Mouse (Mus musculus) thymus, postnatal 25 days (tissue): Measurements from ENCODE around the gene Snd1.
A peak's percentile ranks its signal among the peaks of the same experiment; 100 is the strongest.

Source experiments
- DNase-seq: peaks from one replicate; pipeline ENCODE4 v3.0.0; 2022

Snd1 gene

DNA sequence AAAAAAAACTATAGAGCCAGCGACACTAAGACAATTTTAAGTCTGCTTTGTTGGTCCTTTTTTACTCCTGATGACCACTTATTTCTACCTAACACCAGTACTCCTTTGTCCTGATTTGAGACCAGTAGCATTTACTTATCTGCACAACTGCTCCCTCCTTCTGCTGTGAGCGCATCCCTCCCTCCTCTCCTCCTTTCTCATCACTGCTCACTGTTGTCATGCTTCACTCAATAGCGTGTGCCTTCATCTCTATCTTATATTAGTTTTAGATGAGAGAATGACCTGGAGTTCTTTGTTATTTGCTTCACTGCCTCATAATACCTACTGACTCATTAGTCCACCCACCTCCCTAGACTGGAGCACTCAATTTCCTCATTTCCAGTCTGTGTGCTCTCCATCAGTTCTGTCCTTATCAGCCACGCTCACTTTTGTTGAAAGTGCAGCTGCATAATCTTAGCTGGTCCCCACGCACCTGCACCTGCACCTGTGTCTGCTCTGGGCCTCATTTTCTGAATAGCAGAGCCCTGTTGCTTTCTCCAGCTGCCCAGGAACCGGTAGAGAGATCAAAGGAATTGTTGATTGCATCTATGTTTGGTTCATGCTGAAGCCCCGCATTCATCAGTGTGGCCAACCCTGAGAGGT, 242.4 kb downstream of the Snd1 start:
- DNase-seq: peak; percentile 67

DNA sequence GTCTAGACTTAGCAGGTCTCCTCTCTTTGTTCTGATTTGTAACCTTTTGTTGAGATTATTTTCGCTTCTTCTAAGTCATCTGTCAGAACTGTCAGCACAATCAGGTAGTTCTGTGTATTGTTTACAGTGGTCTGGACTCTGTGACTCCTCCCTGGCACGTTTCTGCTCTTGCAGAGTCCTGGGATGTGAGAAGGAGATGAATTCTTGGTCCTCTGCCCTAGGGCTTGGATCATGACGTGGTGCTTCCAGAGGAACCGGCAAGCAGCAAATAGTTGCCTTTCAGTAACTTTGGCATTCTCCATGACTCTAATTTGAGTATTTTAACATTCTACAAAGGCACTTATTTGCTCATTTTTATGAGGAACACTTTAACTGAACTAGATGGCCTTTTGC, 242.9 kb downstream of the Snd1 start:
- DNase-seq: peak; percentile 10

DNA sequence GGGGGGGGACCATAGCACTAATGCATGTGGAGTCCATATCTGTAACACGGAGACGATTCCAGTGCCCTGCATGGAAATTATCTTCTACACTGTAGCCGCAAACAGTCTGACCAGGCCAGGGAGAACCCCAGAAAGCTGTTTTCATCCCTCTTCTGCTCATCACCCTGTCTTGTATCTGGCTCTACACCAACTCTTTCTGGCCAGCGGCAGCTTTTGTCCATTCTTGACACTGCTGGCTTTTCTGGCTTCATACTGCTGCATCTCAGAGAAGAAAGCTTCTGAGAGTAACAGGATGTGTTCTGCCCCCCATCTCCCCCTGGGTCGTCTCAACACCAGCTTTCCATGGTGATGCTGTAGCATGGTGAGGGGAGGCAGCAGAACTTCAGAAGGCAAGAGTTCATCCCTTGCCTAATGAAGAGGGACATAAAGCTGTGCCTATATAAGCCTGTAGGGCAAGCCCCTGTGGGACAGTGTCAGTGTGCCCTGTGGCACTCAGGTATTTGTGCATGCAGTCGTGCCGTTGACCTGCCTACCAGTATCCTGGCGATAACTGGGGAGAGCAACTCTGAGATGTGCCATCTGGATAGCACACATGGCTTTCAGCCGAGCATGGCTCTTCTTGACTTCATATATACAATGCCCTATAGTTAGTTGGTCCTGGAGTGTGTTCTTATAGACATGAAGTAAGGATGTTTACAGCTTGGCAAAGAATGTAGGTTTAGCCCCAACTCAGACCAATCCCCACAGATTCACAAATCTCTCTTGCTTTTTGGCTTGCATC, 245.6 kb downstream of the Snd1 start:
- DNase-seq: no peak

DNA sequence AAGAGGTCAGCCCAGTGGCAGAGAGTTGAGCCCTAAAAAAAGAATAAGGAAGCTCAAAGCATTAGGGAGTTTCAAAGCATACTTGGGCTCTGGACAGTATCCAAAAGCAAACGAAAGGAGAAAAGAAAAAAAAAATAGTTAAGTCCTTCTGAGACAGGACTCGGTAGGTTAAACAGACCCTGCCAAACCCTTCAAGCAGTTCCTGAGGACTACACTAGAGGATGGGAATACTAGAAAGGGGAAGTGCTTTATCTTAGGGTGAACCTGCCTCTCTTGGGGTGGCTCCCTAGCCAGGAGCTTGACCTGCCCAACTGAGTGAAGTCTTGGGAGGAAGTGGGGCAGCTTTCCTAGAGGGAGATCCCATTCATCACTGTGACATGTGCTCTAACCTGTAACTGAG, 248.1 kb downstream of the Snd1 start:
- no peak for DNase-seq

DNA sequence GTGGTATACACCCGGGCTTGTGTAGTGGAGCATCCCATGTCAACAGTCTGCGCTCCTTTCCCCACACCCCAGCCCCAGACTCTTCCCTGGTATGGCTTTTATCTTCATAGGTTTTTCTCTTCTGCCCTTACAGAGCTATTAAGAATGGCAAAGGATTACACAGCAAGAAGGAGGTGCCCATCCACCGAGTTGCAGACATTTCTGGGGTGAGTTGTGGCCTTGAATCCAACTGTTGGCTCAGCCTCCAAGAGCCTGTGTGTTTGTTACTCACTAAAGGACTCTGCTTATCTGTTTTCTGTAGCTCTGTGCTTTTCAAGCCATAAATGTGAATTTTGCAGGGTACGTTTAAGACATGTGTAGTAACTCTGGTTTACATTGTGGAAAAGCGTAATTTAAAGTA, 249.8 kb downstream of the Snd1 start:
- no peak for DNase-seq

DNA sequence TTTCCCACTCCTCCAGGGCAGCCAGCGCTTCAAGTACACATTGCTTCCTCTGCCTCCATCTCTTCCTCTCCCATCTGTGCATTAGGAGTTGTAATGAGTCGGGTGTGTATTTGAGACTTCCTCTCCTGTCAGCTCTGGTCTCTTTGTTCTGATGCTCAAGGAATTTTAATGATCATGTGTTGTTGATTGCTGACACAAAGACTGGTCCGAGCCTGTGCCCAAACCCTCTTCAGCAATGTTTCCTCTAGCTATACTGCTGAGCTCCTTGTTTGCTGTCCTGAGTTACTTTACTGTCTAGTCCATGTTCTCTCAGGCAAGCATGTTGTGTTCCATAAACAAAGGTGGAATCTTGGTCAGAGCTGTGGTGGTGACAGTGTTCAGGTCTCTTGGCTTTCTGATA, 254.3 kb downstream of the Snd1 start:
- DNase-seq: no peak

DNA sequence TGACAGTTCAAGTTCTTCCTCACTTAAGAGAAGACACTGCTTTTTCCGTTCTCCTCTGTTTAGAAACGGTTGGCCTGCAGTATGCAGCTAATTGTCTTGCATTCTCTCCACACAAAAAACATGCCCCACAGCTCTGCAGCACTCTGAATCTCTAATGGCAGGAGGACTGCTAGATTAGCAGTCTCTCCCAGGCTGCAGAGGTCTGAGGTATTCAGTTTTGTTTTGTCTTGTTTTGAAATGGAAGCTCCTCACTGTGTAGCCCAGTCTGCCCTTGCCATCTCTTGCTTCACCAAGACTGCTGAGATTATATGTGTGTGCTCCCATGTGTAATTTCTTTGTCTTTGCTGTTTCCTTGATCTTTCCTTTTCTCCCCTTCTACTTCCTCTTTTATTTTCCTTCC, 254.7 kb downstream of the Snd1 start:
- DNase-seq: no peak

DNA sequence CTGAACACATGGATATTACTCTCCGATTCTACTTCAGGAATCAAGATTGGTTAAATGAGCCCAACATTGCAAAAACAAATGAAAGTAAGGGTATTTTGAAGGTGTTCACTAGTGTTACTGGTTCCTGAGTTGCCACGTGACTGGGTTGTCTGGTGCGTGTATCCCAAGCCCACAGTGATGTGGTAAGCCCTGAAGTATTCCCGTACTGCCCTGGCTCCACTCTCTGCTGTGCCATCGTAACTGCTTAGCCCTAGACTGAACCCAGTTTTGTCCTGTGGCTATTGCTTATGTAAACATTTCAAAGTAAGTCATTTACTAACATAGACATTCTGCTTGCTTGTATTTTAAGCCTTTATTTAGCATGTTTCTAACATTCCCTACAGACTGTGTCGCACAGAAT, 256.3 kb downstream of the Snd1 start:
- no peak for DNase-seq

DNA sequence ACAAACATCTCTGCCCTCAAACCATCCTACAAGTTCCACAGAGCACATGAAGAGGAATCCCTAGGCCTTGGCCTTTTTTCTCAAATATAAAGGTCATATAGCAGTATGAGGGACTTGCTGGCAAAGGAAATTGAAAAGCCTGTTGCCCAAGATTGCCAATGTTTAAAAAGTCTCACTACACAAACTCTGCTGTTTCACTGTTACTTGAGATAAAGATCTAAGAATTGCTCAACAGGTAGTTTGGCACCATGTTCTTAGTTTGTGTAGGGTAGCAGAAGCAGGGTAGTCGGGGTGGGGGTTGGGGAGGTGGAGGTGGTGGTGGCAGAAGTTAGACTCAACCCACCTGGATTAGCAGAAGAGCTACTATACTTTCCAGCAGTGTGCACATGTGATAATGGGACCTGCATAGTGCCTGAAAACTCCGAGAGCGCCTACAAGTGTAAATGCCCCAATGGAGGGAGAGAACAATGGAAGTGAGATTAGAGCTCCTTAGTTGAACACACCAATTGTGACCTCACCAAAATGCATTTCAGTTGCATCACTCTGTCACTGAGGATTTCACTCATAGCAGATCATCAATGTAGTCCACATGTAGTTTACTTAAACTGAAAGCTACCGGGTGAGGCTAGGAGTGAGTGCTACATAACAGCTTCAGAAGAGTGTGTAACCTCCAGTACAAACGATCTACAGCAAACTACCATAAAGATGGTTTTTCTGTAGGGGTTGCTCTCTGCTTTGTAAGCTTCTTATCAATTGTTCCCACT, 259.1 kb downstream of the Snd1 start:
- no peak for DNase-seq

DNA sequence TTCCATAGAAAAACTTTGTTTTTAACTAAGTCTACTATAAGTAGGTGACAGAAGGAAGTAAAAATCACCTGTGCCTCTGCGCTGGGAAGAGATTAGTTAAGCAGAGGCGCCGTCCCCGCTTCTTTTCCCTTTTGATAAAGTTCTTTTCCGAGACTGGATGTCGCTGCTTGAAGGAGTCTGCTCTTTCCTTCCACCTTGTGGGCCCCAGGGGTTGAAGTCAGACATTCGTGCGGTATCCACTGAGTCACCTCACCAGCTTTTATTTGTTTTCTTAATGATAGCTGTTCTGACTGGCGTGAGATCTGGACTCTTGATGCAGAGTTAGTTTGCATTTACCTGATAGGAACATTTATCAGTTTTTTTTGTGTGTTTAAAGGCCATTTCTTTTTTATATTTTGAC, 260.2 kb downstream of the Snd1 start:
- no peak for DNase-seq

DNA sequence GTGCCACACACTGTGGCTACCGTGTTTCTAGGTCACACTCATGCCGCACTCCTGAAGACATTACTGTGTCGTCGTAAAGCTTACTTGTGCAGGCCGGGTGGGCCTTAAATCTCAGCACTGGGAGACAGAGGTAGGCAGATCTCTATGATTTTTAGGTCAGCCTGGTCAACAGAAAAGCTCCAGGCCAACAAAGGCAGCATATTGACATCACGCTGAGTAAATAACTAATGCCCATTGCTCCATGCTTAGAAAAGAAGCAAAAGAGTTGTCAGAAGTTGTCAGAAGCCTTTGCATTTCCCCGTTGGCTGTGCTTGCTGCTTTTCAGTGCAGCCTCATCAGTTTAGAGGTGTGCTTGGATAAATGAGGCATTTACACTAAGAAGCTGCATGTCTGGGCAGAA, 261.7 kb downstream of the Snd1 start:
- no peak for DNase-seq

DNA sequence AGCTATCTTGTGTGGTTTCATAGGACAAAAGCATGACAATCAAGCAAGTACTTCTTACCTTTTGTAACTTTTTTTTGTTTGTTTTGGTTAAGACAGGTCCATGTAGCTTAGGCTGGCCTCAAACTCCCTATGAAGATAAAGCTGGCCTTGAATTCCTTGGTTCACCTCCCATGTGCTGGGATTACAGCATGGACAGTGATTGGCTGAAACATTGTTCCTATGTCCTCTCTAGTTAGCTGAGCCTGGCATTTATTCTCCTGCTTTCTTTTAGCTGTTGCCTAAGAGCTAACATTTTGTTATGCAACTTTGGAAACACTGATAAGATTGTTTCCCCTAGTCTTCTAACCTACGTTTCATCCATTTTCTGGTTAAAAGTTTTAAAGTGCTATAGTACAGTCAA, 262.7 kb downstream of the Snd1 start:
- DNase-seq: no peak

DNA sequence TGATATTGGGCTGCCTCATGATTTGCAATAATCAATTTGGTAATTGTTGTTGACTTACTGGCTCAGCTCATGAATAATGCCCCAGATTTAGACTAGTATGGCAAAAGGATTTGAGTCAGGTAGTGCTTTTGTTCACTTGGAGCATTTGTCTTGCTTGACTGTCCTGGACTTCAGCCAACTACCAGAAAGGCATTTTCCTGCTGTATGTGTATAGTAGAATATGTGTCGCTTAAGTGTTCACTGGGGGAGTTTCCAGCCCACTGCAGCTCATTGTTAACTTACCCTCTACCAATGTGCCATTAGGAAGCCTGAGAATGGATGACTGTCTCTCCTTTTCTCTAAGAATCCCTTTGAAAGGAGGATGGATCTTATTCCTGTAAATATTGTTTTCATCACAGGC, 268.6 kb downstream of the Snd1 start:
- no peak for DNase-seq

DNA sequence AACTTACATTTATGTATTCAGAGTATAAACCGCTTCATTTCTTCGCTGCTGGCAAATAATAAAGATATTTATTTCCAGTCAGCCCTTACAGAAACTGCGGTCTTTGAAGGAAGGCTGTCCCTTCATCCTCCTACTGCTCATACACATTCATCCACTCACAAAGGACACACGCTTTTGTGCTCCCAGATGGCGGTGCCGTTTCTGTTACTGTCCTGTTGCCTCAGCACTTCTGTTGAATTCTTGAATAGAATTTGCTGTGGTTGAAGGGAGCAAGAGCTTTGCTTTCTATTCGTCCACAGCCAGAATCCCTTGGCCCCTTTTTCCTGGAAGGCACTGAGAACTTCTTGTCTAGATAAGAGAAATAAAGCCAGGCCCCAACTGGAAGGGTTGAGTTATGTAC, 270.9 kb downstream of the Snd1 start:
- DNase-seq: no peak

DNA sequence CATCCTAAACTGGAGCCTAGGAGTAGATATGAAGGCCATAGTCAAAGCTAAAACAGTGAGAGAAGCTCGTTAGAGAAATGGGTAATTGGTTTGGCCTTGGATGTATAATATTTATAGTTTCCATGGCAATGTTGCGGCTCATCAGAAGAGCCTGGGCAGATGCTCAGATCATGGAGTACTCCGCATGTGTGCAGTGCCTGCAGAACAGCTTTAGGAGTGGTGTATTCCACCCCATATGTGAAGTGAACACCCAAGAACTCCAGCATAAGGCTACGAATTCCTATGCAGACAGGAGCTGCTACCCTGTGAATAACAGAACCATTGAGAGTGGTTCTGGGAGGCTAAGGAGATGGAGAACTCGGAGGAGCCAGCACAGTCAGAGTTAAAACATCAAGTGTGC, 272.1 kb downstream of the Snd1 start:
- DNase-seq: no peak

DNA sequence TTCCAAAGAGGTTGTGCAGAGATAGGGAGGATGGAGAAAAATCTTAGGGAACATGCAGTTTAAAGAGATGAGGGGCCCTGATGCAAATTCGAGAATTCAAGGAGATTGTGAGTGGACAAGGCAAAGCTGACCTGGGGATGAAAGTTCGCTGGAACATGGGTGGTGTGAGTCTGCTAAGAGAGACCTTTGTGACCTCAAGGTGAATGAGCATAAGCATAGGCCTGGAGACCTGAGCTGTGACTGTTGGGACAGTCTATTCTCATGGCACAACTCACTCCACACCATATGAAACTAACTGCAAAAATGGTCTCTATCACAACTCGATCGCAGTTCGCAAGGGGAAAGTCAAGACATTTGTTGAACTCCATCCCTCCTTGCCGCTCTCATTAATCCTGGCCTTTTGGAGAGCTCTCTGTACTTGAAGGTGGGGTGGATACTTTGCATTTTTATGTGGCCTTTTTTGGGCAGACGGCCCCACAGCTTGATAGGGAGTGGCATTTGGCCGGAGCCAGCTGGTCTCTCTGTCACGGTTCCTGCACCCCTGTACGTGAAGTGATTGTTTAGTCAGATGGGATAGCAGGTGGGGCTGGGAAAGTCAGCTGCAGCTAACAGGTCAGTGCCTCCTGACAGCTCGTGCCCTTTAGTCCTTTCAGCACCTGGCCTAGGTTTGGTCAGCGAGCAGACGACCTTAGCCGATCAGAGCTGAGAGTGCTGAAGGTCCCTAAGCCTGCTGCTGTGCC, 273.2 kb downstream of the Snd1 start:
- no peak for DNase-seq

DNA sequence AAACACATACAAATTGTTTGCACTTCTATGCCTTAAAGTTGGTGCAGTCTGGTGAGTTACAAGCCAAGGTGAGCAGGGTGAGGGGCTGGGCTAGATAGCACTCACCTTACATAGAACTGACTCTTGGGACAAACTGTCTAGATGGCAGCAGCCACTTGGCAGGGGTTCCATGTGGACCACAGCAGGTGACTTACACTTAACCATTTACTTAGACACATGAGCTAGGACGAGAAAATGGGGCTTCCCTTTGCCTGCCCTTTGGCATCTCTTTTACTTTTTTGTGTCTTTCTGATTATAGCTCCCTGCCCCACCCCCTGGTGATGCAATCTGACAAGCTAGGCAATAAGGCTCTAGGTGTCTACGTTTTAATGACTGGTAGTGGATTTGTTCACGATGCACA, 274.3 kb downstream of the Snd1 start:
- DNase-seq: no peak

DNA sequence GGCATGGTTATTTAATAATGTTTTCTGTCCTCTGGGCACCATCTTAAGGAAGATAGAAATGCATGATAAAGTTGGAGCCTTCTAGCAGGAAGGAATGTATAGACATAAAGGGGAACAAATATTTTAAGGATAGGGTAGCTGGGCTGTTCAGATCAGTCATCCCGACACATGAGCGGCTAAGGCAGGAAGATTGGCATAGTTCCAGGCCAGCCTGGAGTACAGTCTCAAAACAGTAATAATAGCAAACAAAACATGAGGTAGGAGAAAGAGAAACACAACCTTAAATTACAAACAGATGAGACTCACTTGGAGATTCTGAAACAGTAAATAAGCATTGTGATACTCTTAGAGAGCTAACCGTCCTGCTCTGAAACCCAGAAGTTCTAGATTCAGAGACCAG, 276.2 kb downstream of the Snd1 start:
- no peak for DNase-seq

DNA sequence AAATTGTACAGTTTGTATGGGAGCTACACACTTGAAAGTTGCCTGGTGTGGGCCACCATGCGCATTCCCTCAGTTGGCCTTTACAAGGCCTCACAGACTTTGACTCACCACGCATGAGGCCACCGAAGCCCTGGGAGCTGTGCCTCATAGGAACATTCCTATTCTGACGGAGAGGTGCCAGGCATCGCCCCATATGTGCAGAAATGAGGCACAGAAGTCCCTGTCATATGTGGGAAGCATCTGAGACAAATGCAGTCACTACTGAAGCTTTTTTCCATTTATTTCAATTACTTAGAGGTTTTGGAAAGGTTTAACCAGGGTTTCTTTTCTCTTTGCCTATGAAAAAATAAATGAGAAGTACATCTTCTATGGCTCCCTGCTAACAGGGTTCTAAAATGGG, 278.3 kb downstream of the Snd1 start:
- no peak for DNase-seq

DNA sequence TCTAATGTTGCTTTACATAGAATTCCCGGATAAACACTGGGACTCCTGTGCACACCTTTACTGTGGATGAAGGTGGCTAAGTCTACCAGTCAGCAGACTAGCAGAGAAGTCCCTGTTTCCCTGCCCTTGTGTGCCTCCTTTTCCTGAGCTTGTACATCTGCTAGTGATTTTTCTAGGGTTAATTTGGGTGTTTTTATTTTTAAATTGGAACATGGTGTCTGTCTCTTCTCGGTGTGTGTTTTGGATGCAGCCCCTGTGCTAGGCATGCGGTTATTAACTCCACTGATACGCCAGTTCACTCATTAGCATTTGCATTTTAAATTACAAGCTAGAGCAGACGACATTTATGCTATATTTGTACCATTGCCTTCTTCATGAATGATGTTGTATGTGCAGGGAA, 278.7 kb downstream of the Snd1 start:
- no peak for DNase-seq

DNA sequence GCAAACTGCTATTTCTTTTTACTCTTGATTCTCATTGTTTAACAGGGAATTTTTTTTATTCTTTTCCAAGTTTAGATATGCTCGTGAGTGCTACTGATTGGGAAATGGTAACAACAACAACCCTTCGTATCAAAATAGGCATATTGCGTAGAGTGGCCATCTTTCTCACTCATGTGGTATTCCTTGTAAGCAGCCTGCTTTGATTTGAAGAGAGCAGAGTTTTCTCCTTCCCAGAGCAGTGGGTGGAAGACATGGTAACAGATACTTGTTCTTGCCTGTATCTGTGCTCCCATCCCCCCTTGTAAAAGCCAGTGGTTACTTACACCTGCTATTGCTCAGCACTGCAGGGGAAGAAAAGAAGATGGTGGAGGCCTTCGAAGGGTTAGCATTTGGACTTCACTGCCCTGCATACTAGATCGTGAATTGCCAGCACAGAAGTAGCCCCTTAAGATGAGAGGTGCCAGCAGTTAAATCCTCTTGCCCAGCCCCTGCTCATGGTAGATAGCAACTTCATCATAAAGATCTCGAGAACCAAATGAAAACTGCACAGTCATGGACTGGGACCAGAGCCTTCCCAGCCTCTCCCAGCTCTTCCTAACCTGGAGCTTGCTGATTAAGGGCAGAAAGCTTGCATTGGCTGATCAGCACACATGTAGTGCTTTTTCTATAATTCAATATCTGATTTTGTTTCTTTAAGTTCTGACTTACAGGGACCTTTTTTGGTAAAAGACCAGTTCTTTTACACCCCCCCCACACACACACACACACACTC, 279.4 kb downstream of the Snd1 start:
- no peak for DNase-seq

DNA sequence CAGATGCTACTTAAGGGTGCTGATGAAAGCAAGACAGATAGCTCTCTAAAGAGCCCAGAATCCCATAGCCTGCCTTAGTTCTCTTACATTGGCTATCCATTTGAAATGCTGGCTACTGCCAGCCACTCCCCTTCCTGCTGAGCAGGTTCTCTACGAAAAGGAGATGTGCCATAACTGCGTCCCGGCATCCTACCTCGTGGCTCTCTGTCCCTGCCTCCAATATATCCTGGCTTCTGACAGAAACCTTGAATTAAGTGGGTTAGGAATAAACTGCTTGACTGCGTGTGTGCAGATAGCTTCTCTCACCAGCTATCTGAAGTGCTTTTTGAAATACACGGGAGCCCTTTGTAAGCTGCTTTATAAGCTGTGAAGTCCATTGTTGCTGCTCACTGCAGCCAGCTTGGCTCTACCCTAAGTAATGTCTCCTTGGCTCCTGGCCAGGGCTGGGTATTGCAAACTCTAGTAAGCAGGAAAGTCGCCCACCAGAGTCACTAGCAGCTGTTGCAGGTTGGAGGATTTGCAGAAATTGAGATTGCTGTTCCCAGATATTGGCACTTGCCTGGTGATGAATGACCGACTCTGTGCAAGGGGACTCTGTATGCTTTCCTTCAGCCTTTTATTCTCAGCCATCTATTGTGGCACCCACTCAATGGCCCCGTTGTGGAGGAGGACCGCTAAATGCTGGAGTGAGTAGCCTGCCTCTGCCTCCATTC, 281.5 kb downstream of the Snd1 start:
- no peak for DNase-seq
